Mouse (Mus musculus): Measurements from ENCODE around the gene Foxn3. TPM values are rescaled to one million over a fixed set of nuclear protein-coding genes. Genes with fewer than 3 reads are reported as not detected.
A peak's percentile ranks its signal among the peaks of the same experiment; 100 is the strongest.

Gene Foxn3
- polyA plus RNA-seq, 1 experiment from 2014 or later = 93.4 TPM

- 73% methylated on average over 2 of the region's 2 CpGs for WGBS
- no peak overlapping the region for H3K4me3 ChIP-seq (ENCODE audit: low read depth, low read length)
- no peaks in the 10 kb centered on the region for H3K36me3 ChIP-seq (ENCODE audit: control insufficient read depth, insufficient read depth, low read length)
- H3K27ac ChIP-seq (ENCODE audit: low read length) = peak overlapping the region; percentile 15; the same call in 1 of the 2 replicates
- H3K4me2 ChIP-seq (replicated peaks; ENCODE audit: low read depth, low read length) = no peak overlapping the region
- H3K27me3 ChIP-seq (ENCODE audit: control insufficient read depth, insufficient read depth, low read length) = no peaks in the 10 kb centered on the region
- no peaks in the 10 kb centered on the region for H3K9me3 ChIP-seq (ENCODE audit: control insufficient read depth, low read depth, low read length)
- no peak overlapping the region for H3K9ac ChIP-seq (replicated peaks; ENCODE audit: low read depth, low read length)
- no peak; the same call in 1 of the 2 replicates for ATAC-seq (ENCODE audit: insufficient number of reproducible peaks, insufficient read depth, low FRiP score, low read depth)
- H3K4me1 ChIP-seq (ENCODE audit: control insufficient read depth, insufficient read depth, low read length) = peaks cover 3% of the 10 kb centered on the region; the same call in 1 of the 2 replicates
Observed at GRCm38 (mm10) chr12:99419396-99419760, 144.0 kb downstream of the Foxn3 start.

- WGBS = 54% methylated on average over 7 of the region's 7 CpGs
- no peak for ATAC-seq (ENCODE audit: insufficient number of reproducible peaks, insufficient read depth, low FRiP score, low read depth)
- H3K9me3 ChIP-seq (ENCODE audit: control insufficient read depth, low read depth, low read length) = no peaks in the 10 kb centered on the region
- H3K4me1 ChIP-seq (ENCODE audit: control insufficient read depth, insufficient read depth, low read length) = peaks cover 3% of the 10 kb centered on the region; the same call in 1 of the 2 replicates
- no peaks in the 10 kb centered on the region for H3K27me3 ChIP-seq (ENCODE audit: control insufficient read depth, insufficient read depth, low read length)
- H3K27ac ChIP-seq (ENCODE audit: low read length) = peak overlapping the region; percentile 15; the same call in 1 of the 2 replicates
- no peak overlapping the region for H3K9ac ChIP-seq (replicated peaks; ENCODE audit: low read depth, low read length)
- H3K4me2 ChIP-seq (replicated peaks; ENCODE audit: low read depth, low read length) = no peak overlapping the region
- H3K36me3 ChIP-seq (ENCODE audit: control insufficient read depth, insufficient read depth, low read length) = no peaks in the 10 kb centered on the region
- no peak overlapping the region for H3K4me3 ChIP-seq (ENCODE audit: low read depth, low read length)
Observed at GRCm38 (mm10) chr12:99418476-99419395, 144.6 kb downstream of the Foxn3 start.

GRCm38 (mm10) chr12:99417885-99418284 is 145.5 kb downstream of the Foxn3 start:
- Histone ChIP-seq H3K27me3 (ENCODE audit: control insufficient read depth, insufficient read depth, low read length) (no peaks in the 10 kb centered on the region), H3K4me1 (ENCODE audit: control insufficient read depth, insufficient read depth, low read length) (peaks cover 3% of the 10 kb centered on the region; the same call in 1 of the 2 replicates), H3K27ac (ENCODE audit: low read length) (no peak overlapping the region), H3K9me3 (ENCODE audit: control insufficient read depth, low read depth, low read length) (no peaks in the 10 kb centered on the region), H3K4me3 (ENCODE audit: low read depth, low read length) (no peak overlapping the region), H3K36me3 (ENCODE audit: control insufficient read depth, insufficient read depth, low read length) (no peaks in the 10 kb centered on the region), H3K9ac (replicated peaks; ENCODE audit: low read depth, low read length) (no peak overlapping the region), H3K4me2 (replicated peaks; ENCODE audit: low read depth, low read length) (no peak overlapping the region)
- no peak for ATAC-seq (ENCODE audit: insufficient number of reproducible peaks, insufficient read depth, low FRiP score, low read depth)
- WGBS = 74% methylated on average over 9 of the region's 9 CpGs

GRCm38 (mm10) chr12:99415538-99415937 is 147.8 kb downstream of the Foxn3 start:
- Histone ChIP-seq H3K27ac (ENCODE audit: low read length) (no peak overlapping the region), H3K27me3 (ENCODE audit: control insufficient read depth, insufficient read depth, low read length) (no peaks in the 10 kb centered on the region), H3K36me3 (ENCODE audit: control insufficient read depth, insufficient read depth, low read length) (no peaks in the 10 kb centered on the region), H3K4me1 (ENCODE audit: control insufficient read depth, insufficient read depth, low read length) (peaks cover 3% of the 10 kb centered on the region; the same call in 1 of the 2 replicates), H3K9me3 (ENCODE audit: control insufficient read depth, low read depth, low read length) (no peaks in the 10 kb centered on the region), H3K4me3 (ENCODE audit: low read depth, low read length) (no peak overlapping the region), H3K9ac (replicated peaks; ENCODE audit: low read depth, low read length) (no peak overlapping the region), H3K4me2 (replicated peaks; ENCODE audit: low read depth, low read length) (no peak overlapping the region)
- 79% methylated on average over 5 of the region's 5 CpGs for WGBS
- no peak for ATAC-seq (ENCODE audit: insufficient number of reproducible peaks, insufficient read depth, low FRiP score, low read depth)

DNA sequence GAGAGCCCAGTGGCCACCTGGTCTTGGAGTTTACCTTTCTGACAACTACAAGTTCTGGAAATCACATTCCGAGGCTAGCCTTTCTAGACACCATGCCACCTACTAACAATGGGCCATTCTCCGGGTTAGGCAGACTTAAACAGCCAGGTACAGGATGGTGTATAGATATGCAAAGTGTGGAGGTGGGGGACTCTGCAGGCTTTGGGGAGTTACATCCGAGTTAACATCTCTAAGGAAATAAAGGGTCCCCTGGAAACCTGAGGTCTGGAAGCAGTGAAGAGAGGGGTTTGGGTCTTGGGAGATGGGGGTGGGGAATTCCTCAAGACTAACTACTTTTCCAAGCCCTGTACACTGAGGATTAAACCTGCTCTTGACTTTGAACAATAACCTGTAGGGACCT is 150.9 kb downstream of the Foxn3 start:
- Histone ChIP-seq H3K27ac (ENCODE audit: low read length) (no peak overlapping the region), H3K36me3 (ENCODE audit: control insufficient read depth, insufficient read depth, low read length) (no peaks in the 10 kb centered on the region), H3K9ac (replicated peaks; ENCODE audit: low read depth, low read length) (no peak overlapping the region), H3K4me2 (replicated peaks; ENCODE audit: low read depth, low read length) (no peak overlapping the region), H3K4me1 (ENCODE audit: control insufficient read depth, insufficient read depth, low read length) (0 out of 2 replicates have a peak, but pooled peaks cover under 1% of the 10 kb centered on the region), H3K9me3 (ENCODE audit: control insufficient read depth, low read depth, low read length) (no peaks in the 10 kb centered on the region), H3K27me3 (ENCODE audit: control insufficient read depth, insufficient read depth, low read length) (no peaks in the 10 kb centered on the region), H3K4me3 (ENCODE audit: low read depth, low read length) (no peak overlapping the region)
- ATAC-seq (ENCODE audit: insufficient number of reproducible peaks, insufficient read depth, low FRiP score, low read depth) = no peak
- 64% methylated on average over 3 of the region's 3 CpGs for WGBS

DNA sequence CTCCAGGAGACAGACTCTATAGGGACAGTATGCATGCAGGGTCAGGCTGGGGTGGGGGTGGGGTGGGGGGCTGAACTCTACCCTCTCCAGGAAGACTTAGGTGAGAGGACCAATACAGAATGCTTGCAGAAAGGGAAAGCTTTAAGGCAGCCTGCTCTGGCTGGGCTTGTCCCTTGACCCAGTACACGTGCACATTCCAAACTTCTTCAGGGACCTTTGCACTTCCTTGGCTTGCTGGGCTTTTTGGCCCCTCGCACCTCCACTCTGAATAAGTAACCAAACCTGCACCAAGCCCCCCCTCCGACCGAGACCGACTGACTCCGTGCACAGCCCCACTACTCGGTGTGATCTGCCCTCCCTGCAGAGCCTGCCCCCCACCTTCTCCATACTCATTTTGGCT is 151.3 kb downstream of the Foxn3 start:
- peak; percentile 28; the same call in 1 of the 2 replicates for ATAC-seq (ENCODE audit: insufficient number of reproducible peaks, insufficient read depth, low FRiP score, low read depth)
- Histone ChIP-seq H3K4me2 (replicated peaks; ENCODE audit: low read depth, low read length) (no peak overlapping the region), H3K27me3 (ENCODE audit: control insufficient read depth, insufficient read depth, low read length) (no peaks in the 10 kb centered on the region), H3K9me3 (ENCODE audit: control insufficient read depth, low read depth, low read length) (no peaks in the 10 kb centered on the region), H3K4me1 (ENCODE audit: control insufficient read depth, insufficient read depth, low read length) (0 out of 2 replicates have a peak, but pooled peaks cover 3% of the 10 kb centered on the region), H3K9ac (replicated peaks; ENCODE audit: low read depth, low read length) (no peak overlapping the region), H3K27ac (ENCODE audit: low read length) (no peak overlapping the region), H3K4me3 (ENCODE audit: low read depth, low read length) (no peak overlapping the region), H3K36me3 (ENCODE audit: control insufficient read depth, insufficient read depth, low read length) (no peaks in the 10 kb centered on the region)
- WGBS = 52% methylated on average over 7 of the region's 7 CpGs

DNA sequence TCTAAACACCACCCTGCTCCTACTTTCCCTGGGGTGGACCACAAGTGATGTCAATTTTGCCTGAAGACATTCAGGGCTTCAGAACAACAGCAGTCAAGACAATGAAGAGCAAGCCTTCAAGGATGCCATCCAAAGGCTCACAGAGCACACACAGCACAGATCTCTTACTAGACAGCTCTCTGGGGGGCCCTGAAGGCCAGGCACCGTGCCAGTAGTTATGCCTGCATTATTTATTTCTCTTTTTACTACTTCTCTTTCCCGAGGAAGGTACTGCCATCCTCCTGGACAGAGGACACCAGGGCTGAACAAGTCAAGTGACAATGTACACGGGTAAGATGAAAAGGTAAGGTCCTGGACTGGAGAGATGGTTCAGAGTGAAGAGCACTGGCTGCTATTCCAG is 154.7 kb downstream of the Foxn3 start:
- ATAC-seq (ENCODE audit: insufficient number of reproducible peaks, insufficient read depth, low FRiP score, low read depth) = no peak
- no peak overlapping the region for H3K4me2 ChIP-seq (replicated peaks; ENCODE audit: low read depth, low read length)
- no peak overlapping the region for H3K4me3 ChIP-seq (ENCODE audit: low read depth, low read length)
- no peak overlapping the region for H3K9ac ChIP-seq (replicated peaks; ENCODE audit: low read depth, low read length)
- no peaks in the 10 kb centered on the region for H3K36me3 ChIP-seq (ENCODE audit: control insufficient read depth, insufficient read depth, low read length)
- no peak overlapping the region for H3K27ac ChIP-seq (ENCODE audit: low read length)
- 70% methylated on average over 3 of the region's 3 CpGs for WGBS
- 0 out of 2 replicates have a peak, but pooled peaks cover 6% of the 10 kb centered on the region for H3K4me1 ChIP-seq (ENCODE audit: control insufficient read depth, insufficient read depth, low read length)
- H3K9me3 ChIP-seq (ENCODE audit: control insufficient read depth, low read depth, low read length) = no peaks in the 10 kb centered on the region
- H3K27me3 ChIP-seq (ENCODE audit: control insufficient read depth, insufficient read depth, low read length) = no peaks in the 10 kb centered on the region

GRCm38 (mm10) chr12:99408089-99408488 is 155.3 kb downstream of the Foxn3 start:
- WGBS = 78% methylated on average over 16 of the region's 16 CpGs
- no peaks in the 10 kb centered on the region for H3K36me3 ChIP-seq (ENCODE audit: control insufficient read depth, insufficient read depth, low read length)
- no peak overlapping the region for H3K4me2 ChIP-seq (replicated peaks; ENCODE audit: low read depth, low read length)
- no peaks in the 10 kb centered on the region for H3K27me3 ChIP-seq (ENCODE audit: control insufficient read depth, insufficient read depth, low read length)
- H3K4me1 ChIP-seq (ENCODE audit: control insufficient read depth, insufficient read depth, low read length) = 0 out of 2 replicates have a peak, but pooled peaks cover 6% of the 10 kb centered on the region
- no peak overlapping the region; the same call in 1 of the 2 replicates for H3K27ac ChIP-seq (ENCODE audit: low read length)
- H3K9me3 ChIP-seq (ENCODE audit: control insufficient read depth, low read depth, low read length) = no peaks in the 10 kb centered on the region
- ATAC-seq (ENCODE audit: insufficient number of reproducible peaks, insufficient read depth, low FRiP score, low read depth) = no peak
- no peak overlapping the region; the same call in 1 of the 2 replicates for H3K9ac ChIP-seq (replicated peaks; ENCODE audit: low read depth, low read length)
- H3K4me3 ChIP-seq (ENCODE audit: low read depth, low read length) = no peak overlapping the region
